Mouse (Mus musculus) layer of hippocampus, adult 9-10 months (tissue): Measurements from ENCODE around the gene Fut2.

Experiments used
- DNase-seq: peaks from one replicate; pipeline ENCODE4 v3.0.0; 2022; ENCODE audit warnings: low spot score

Gene Fut2

DNA sequence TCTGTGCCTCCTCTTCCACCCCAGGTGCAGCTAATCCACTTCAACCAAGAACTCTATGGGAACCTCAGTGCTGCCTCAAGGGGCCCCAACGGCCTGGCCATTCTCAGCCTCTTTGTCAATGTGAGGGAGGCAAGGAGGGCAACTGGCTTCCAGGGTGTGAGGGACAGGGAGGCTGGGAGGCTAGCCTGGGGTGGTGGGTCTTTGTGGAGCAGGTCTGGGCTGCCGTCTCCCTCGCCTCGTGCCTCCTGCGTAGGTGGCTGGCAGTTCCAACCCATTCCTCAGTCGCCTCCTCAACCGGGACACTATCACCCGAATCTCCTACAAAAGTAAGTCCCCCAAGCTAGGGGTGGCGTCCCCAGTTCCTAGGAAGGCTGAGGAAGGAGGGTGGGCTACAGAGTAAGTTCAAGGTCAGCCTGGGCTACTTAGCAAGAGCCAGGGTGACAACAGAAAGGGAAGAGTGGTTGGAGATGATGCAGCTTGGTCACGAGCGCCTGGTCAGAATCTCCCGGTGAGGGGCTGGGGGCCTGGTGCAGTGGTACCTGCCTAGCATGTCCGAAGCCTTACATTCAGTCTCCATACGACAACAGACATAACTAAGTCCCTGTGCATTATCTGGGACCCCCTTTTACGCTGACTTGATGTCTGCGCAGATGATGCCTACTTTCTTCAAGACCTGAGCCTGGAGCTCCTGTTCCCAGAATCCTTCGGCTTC is 36.8 kb upstream of the Fut2 start:
- no peak for DNase-seq

DNA sequence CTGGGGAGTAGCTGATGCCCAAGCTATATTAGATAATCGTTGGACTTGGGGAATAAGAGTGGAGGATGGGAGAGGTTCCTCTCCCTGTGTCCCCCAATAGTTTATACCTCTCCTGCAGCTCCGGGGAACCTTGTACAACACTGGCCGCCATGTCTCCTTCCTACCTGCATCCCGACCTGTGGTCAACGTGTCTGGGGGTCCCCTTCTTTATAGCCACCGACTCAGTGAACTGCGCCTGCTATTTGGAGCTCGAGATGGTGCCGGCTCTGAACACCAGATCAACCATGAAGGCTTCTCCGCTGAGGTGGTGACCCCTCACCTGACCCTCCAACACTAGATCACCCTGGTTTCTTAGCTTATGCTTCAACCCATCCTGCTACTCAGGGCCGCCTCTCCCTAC is 36.1 kb upstream of the Fut2 start:
- no peak for DNase-seq

DNA sequence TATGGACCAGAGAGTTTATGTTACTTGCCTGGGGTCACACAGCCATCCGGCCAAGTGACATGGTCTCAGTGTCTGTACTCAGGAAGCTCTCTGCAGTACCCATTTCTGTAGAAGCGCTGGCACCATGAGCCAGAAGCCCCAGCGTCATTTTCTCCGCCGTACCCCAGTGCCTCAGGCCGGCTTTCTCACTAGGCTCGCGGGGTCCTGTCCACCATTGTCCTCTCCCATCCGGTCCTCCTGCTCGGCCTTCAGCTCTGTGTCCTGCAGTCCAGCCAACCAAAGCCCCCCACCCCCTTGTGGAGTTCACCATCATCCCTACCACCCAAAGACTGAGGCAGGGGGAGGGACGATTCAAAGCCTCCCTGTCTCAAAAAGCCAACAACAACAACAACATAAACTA is 35.4 kb upstream of the Fut2 start:
- no peak for DNase-seq

DNA sequence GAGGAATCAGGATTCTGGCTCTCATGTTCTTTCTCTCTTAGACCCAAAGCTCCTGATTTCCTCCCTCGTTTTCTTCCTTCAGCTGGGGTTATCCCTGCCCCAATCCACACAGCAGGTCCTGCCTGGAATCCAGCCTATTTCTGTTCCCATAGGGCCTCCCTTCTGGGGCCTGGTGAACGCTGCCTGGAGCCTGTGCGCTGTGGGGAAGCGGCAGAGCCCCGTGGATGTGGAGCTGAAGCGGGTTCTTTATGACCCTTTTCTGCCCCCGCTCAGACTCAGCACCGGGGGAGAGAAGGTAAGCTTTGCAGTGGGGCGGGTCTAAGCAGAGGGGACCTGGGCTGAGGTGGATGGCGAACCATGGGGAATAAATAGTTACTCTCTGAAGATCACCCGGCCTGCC is 34.9 kb upstream of the Fut2 start:
- DNase-seq = no peak

DNA sequence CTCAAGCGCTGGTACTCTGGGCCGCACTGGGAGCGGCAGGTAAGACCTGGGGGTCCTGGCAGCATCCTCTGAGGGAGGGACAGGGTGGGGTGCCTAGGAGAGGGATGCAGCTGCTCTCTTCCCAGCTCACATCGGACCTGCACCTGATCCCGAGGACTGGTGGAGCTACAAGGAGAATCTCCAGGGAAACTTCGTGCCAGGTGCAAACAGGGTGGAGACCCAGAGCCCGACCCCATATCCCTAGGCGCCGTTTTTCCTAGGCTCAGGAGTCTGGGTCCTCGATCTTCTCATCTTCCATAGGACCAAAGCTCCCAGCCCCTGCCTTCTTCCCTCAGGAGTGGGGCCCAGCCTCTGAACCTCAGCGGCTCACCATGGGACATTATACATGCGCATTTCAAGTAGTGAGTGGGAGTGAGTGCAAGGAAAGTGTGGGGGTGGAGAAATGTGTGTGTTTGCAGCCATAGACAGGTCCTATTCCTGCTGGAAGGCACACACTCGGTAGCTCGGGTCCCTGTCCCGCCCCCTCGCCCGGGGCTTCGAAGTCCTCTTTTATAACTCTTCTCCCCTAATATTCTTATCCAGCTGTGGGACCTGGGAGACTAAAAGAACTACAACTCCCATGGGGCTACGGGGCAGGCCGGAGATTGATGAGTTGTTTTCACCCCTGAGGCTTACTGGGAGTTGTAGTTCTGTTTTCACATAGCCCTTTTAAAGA is 34.3 kb upstream of the Fut2 start:
- no peak for DNase-seq

DNA sequence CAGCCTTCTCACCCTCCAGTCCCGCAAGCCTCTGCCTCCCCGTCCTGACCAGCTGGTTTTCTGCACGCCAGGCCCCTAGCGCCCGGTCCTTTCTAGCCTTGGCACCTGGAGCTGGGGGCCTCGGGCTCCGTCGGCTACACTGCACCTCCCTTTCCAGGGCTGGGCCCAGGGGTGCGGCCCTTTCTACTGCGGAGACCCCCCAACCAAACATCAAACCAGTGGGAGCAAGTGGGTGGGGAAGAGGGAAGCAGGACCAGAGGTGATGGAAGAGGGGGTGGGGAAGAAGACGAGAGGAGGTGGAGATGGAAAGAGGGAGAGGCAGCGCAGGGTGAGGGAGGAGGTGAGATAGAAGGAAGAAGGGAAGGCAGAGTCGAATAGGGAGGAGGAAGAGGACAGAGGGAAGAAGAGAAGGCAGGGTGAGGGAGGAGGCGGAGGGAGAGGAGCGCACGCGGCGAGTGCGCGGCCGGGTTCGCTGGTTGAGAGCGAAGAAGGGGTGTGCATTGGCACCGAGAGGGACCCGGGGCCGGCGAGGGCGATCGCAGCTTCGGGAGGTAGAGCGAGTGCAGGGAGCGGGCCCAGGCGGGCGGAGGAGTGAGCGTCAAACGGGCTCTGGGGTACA is 33.4 kb upstream of the Fut2 start, which contains the start of gene Car11:
Car11 (plus strand) TSS at position 321 of the 619 bp plus-strand sequence.
- DNase-seq = no peak

DNA sequence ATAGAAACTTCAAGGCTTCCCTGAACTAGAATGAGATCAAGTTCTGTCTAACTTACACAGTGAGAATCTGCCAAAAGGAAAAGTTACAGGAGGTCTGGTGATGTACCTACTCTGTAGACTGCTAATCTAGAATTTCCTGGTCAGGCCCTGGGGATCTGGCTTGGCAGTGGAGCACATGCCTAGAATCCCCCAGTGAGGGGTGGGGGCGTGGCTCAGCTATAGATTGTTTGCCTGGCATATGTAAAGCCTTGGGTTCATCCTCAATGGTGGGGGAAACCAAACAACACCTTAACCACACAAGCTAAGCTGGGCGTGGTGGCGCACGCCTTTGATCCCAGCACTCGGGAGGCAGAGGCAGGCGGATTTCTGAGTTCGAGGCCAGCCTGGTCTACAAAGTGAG is 31.7 kb upstream of the Fut2 start:
- no peak for DNase-seq

DNA sequence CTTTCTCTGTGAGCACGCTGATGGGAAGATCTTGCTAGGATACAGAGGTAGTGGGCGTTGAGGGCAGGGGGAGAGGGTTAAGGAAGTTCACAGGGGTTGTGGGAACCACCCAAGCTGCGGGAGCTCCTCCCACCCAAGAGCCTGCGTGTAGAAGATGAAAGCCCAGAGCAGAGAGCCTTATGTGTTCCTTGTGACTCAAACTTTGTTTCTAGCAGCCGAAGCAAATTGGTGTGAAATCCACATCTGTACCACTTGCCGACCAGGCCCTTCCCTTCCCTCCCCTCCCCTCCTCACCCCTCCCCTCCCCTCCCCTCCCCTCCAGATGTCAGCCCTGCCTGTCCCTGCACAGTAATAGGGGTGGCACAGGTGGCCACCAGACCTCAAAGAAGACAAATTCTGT is 28.9 kb upstream of the Fut2 start:
- no peak for DNase-seq

DNA sequence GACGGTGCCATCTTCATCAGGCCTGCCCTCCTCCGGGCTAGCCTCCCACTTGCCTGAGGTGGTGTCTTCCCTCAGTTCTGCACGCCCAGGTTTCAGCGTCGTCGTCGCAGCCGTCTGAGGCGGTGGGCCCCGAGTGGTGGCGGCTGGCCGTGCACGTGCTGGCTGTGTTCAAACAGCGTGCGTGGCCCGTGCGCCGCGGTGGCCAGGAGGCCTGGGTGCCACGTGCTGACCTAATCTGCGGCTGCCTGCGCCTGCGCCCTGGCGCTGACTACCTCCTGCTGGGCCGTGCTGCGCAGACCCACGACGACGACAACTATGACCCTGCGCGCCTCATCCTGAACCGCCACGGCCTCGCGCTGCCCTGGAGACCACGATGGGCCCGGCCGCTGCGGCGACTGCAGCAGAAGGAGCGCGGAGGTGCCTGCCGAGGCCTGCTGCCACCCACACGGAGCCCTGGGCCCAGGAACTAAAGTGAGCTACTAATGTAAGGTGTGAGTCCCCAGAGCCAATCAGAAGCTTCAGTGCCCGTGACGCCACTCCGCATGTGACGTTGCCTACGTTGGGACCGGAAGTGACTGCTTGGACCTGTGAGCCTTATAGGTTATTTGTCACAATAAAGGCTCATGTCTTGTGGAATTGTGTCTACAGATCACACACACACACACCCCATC is 27.9 kb upstream of the Fut2 start, which contains the start of gene Sec1:
Sec1 (minus strand) TSS at position 482 of the 671 bp plus-strand sequence.
- DNase-seq = no peak

DNA sequence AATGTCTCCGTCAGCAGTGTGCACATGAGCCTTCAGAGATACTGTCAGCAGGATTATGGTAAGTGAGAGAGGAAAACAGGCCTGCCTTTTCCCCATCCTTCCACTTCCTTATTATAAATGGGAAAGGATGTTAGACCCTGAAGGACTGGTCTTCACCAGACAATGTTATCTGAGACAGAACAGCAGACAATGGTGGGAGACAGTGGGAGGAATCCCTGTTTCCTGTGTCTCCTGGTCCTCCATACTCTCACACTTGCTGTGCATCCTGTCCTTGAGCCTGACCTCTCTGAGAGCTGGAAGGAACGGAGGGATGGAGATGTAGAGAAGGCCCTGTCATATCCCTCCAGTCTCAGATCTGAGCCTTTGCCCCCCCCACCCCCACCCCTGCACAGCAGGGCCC is 26.2 kb upstream of the Fut2 start:
- no peak for DNase-seq

DNA sequence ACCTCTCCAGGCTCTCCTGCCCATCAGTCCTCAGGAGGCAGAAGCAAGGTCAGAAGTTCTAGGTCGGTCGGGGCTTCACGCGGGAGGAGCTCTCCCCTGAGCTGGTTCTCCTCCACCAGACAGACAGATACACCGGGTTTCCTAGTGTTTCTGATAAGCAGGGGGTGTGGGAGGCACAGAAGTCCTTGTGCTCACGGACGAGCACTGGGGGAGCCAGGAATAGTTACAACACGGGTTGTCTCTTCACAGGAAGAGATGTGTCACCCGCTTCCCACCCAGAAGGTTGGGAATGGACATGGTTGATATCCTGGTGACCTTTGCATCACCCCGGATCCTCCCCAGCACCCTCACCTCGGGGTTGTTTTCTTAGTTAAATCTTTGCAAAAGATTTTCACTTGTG is 23.6 kb upstream of the Fut2 start:
- no peak for DNase-seq

DNA sequence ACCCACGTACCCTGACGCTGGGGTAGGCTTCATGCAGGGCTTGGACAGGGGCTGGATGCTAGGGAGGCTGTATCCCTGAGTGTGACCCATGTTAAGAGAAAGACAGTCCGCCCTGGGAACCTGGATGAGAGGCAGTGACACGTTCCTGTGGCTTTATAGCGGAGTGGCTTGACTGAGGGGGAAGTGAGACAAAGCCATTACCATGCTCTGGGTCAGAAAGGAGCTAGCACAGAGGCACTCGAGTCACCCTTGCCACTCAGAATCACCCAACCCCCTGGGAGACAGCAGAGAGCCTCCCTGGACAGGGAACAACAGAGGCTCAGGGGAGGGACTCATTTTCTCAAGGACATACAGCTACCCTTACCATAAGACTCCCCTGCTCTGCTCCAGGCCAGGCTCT is 22.9 kb upstream of the Fut2 start:
- no peak for DNase-seq

DNA sequence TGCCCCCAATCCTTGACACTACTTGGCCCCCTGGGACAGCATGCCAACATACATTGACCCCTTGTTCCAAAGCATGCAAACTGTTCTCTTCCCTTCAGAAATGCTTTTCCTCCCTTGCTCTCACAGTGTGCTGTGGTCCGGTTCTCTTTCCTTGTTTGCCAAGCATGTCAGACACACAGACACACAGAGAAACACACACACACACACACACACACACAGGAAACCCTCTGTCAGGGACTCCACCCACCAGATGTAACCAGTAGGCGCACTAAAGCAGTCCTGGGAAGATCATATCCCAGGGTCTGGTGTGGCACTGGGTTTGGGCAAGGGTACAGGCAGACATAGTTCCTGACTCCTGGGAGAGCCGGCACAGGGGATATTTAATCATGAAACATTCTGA is 20.6 kb upstream of the Fut2 start:
- DNase-seq = no peak

DNA sequence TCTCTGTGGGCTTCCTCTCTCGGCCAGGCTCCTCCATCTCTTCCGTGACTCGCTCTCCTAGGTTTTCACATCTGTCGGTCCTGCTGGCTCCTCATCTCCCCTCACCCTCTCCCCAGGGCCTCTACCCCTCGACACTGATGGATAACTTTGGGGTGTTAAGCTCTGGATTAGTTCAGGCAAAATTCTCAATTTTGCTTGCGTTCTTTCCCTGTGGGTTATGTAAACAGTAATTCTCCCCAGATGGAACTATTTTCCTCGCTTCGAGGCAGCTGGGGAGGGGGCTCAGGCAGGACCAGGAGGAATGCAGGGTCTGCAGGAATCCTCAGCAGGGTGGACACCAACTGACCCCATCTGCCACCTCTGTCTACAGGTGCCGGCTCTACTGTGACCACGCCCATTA is 19.6 kb upstream of the Fut2 start:
- no peak for DNase-seq

DNA sequence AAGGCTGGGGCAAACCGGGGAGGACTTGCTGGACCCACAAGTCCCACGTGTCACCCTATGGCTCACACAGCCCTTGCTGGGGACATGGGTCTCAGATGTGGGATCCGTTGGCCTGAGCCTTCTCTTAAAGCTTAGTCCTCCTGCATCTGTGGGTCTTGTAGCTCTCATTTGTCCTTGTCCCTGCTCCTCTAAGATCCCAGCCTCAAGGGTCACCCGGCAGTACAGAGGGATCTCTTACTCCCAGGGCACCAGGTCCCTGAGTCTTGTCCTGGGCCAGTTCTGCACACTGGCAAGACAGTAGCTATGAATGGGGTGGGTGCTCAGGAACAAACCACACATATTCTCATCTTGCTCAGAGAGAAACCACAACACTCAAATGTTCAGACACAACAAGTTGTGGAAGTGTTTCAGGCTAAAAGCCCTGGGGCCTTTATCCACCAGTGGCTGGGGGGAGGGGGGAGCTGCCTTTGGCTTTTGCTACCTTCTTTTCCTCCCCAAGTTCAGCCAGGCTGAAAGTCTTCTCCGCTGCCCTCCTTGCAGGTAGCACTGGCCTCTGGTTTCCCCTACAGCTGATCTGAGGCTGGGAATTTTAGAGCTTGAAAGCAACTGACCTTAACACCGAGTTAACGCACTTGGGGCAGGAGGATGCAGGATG is 17.3 kb upstream of the Fut2 start, which contains the start of gene Ntn5:
Ntn5 (plus strand) TSS at position 627 of the 655 bp plus-strand sequence.
- DNase-seq = no peak

DNA sequence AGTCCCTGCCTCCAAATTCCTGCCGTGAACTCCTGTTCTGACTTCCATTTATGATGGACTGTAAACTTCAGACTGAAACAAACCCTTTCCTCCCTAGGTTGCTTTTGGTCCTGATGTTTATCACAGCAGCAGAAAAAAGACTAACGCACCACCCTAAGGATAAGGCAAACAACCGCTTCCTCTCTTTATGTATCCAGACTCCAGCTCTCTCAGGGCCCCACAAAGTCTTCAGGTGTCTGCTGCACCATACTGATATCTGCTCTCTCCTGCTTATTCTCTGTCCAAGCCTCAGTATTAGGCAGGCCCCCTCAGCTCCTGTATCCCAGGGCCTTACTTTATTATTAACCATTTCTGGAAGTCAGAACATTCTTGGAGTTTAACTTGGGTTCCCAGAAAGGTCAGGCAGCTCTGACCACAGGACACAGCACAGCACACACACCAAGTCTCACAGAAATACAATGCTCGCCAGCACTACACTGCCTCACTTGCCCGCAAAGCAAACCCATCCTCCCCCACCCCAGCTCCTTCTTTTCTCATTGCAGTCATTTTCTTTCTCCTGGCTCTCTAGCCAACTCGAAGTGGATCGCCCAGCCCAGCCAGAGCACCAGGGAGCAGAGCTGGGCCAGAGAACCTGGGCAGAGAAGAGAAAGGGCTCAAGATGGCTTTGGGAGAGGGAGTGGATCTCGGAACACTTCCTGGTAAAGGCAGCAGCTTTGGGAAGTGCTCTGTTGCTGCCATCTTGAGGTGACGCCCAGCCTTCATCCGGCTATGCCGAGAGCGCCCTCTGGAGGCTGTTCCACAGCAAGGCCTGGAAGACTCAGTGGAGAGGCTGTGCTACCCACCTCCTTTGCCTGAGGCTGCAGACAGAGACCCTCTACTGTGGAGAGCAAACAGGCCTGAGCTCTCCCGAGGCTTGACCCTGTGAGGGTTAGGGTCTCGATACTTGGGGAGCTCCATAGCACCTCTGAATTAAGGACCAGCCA is 16.2 kb upstream of the Fut2 start:
- peak; percentile 78 for DNase-seq

DNA sequence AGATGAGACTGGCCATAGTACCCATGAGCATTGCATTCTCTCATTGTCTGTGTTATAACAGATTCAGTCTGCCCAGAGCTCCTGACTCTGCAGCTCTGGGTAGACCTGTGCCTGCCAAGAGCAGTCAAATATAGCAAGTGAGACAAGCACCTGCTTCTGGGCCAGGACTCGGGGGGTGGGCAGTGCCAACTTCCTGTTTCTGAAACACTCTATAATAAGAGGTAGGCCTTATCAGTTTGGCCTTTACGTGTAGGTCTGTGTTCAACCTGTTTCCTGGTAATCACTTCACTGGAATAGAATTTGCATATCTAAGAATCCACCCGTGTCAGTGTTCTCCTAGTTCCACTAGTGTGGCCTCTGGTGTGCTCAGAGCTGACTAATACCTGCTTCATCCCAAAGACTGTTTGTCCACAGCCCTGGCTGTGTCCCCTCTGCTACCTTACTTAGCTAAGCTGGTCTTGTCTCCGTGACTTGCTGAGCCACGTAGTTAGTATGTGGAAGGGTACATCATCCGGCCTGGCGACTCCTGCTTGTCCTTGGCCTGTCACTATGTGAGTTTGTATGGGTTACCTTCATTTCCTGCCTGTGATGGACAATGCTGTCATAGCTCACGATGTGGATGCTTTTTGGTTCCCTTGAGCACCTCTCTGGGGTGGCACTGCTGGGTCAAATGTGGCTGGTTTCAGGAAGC is 15.0 kb upstream of the Fut2 start:
- no peak for DNase-seq

DNA sequence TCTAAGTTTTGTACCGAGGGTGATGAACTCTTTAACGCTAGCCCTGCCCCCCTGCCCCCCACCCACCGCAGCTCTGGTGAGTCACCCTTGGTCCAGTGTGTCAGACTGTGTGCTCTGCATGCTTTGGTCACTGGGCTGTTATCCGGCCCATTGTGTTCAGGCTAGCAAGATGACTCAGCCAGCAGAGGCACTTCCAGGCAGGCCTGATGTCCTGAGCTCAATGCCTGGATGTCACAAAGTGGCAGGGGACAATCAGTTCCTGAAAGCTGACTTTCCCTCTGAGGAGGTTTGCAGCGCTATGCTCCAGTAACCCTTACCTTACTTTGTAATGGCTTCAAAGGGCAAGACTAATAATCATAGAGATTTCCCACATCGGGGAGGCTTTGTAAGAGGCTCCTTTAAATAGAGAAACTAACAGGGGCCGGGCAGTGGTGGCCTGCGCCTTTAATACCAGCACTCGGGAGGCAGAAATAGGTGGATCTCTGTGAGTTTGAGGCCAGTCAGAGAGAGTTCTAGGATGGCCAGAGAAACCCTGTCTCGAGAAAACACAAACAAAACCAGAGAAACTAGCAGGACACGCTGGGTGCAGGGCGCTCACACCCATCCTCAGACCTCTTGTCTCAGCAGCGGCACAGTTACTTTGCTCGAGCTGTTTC is 13.9 kb upstream of the Fut2 start:
- no peak for DNase-seq

DNA sequence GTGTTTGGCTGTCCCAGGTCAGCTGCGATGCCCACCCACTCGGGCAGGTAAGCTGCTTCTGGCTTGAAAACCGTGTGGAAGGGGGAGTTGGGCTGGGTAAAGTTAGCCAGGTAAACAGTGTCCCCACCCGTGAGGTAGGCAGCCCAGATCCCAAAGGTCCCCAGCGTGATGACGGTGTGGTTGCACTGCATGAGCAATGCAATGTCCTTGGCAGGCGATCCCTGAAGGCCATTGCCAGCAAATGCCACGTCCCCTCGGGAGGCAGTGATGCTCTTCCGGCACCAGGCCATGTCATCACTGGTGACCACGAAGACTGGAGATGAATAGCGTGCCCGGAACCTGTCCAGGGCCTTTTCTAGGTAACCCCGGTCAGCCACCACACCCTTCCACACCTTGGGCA is 12.3 kb upstream of the Fut2 start:
- no peak for DNase-seq
